Mouse (Mus musculus) heart, adult 2 months (tissue): ENCODE results near the gene Man1c1. TPM values are rescaled to one million over a fixed set of nuclear protein-coding genes. Genes with fewer than 3 reads are reported as not detected.
A peak's percentile ranks its signal among the peaks of the same experiment; 100 is the strongest.

Experiments used
- DNase-seq, 2 experiments: peaks; one replicate each; pipeline ENCODE4 v3.0.0; 2021
- H3K27ac ChIP-seq: fragments of 200-600 bp; 2 replicates; pipeline ENCODE4 v1.8.1; 2022
- H3K27me3 ChIP-seq: fragments of 200-500 bp; 2 replicates; pipeline ENCODE4 v1.6.1; 2012; ENCODE audit warnings: mild to moderate bottlenecking, low read length, inconsistent platforms, mixed read lengths; ENCODE audit not compliant: control insufficient read depth, insufficient read depth
- H3K36me3 ChIP-seq: fragments of 200-500 bp; 2 replicates; pipeline ENCODE4 v1.6.1; 2012; ENCODE audit warnings: low read length, inconsistent platforms; ENCODE audit not compliant: control insufficient read depth, insufficient read depth
- H3K4me1 ChIP-seq: fragments of 200-500 bp; 2 replicates; pipeline ENCODE4 v1.6.1; 2011; ENCODE audit warnings: low read length; ENCODE audit not compliant: control insufficient read depth, insufficient read depth
- H3K4me3 ChIP-seq: fragments of 200-600 bp; 2 replicates; pipeline ENCODE4 v1.8.1; 2022
- H3K79me2 ChIP-seq: fragments of 200-500 bp; replicated peaks from 2 replicates; pipeline ENCODE4 v1.6.1; 2012; ENCODE audit warnings: mild to moderate bottlenecking, inconsistent platforms, low read length, moderate library complexity, mixed read lengths; ENCODE audit not compliant: control insufficient read depth, insufficient read depth
- H3K9ac ChIP-seq: fragments of 200-500 bp; 2 replicates; pipeline ENCODE4 v1.6.1; 2012; ENCODE audit warnings: low read depth, mild to moderate bottlenecking, control low read depth, inconsistent platforms, low read length, mixed read lengths
- CTCF ChIP-seq: fragments of 200-600 bp; IDR thresholded peaks from 2 replicates; pipeline ENCODE4 v1.8.1; 2022; ENCODE audit warnings: antibody characterized with exemption, mild to moderate bottlenecking, moderate library complexity
- EP300 ChIP-seq: fragments of 200-500 bp; IDR thresholded peaks from 2 replicates; pipeline ENCODE4 v1.6.1; 2011; ENCODE audit warnings: low read depth, low read length, control low read depth; ENCODE audit not compliant: insufficient read depth
- POLR2A ChIP-seq: fragments of 200-500 bp; IDR thresholded peaks from 2 replicates; pipeline ENCODE4 v1.6.1; 2011; ENCODE audit warnings: mild to moderate bottlenecking, low read depth, low read length, control low read depth; ENCODE audit not compliant: insufficient read depth
- WGBS: fragments of 180-500 bp; shearing (Covaris S2); methylation state at CpG from one replicate; pipeline ENCODE4 v1.1.7; 2018; 5-methylcytosine and 5-hydroxymethylcytosine counted together
- intact Hi-C: fragments of 180-260 bp; cut with DNase I; formaldehyde crosslinking; loops from one replicate; pipeline ENCODE4 v1.15.1; 2025
- polyA plus RNA-seq: library from polyadenylated mRNA; depleted of rRNA; stranded (reverse); fragments of >200 nt; gene quantifications from 2 replicates; pipeline ENCODE4 v1.2.3, GENCODE M21; 2012
- total RNA-seq, 2 experiments: library from RNA; stranded (reverse); gene quantifications; 2 replicates each; pipeline ENCODE4 v1.2.3; 2021

The Man1c1 gene
- total and polyA plus RNA-seq, 3 experiments, result 14.1 to 28.4 (median 24.8) TPM

GRCm38 (mm10) chr4:134626350-134626749 is 77.7 kb downstream of the Man1c1 start:
- Histone ChIP-seq H3K4me3 (no peak overlapping the region), H3K27ac (peak overlapping the region; percentile 80), H3K4me1 (peaks cover 22% of the 10 kb centered on the region), H3K27me3 (no peaks in the 10 kb centered on the region), H3K36me3 (no peaks in the 10 kb centered on the region), H3K9ac (no peak overlapping the region), H3K79me2 (no peaks in the 10 kb centered on the region)
- 68% methylated on average over 4 of the region's 4 CpGs for WGBS
- intact Hi-C loops, result loop anchor here (2.0 kb wide), 1 partner anchor 36 kb away; no protein-coding TSS in a partner anchor
- DNase-seq, result no peak
- TF ChIP-seq EP300, result no peak
- TF ChIP-seq CTCF, result no peak
- no peak for TF ChIP-seq POLR2A

DNA sequence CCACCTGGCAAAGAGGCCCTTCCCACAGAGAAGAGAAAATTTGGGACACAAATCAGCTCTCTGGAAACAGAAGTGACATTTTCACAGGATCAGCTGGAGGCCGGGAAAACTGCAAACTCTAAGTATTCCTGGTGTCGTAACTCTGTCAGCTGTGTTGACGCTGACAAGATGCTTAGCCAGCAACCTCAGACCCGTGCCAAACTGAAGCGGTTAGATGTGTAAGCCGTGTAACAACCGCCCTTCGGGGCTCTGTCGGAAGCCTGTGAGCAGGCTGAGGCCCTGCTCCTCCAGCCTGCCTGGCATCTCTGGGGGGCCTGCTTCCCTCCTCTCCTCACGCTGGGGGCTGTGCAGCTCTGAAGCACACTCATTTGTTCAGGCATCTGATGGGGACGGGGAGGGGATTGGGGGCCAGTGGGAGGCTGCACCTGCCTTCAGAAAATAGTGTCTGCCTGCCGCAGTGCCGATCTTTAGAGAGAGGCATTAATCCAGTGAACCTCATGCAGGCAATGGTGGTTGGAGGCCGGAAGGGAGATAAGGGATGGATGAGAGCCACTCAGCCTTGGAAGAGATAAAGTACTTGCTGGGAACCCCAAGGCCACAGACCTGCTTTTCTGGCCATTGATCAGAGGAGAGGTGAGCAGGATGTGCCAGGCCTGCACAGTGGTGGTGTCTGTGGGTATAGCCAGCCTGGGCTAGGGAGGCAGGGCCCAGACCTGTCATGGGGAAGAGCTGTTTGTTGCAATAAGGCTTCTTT is 79.8 kb downstream of the Man1c1 start:
- H3K27me3 ChIP-seq, result no peaks in the 10 kb centered on the region
- WGBS, result 29% methylated on average over 14 of the region's 14 CpGs
- DNase-seq, result peak; percentile 73 to 83
- no peak overlapping the region for H3K4me3 ChIP-seq
- H3K4me1 ChIP-seq, result peaks cover 22% of the 10 kb centered on the region
- H3K9ac ChIP-seq, result no peak overlapping the region
- TF ChIP-seq CTCF, result no peak
- peak; percentile 56; the same call in 1 of the 2 replicates for TF ChIP-seq EP300
- H3K36me3 ChIP-seq, result no peaks in the 10 kb centered on the region
- intact Hi-C loops, result no loop called here
- H3K27ac ChIP-seq, result peak overlapping the region; percentile 41
- H3K79me2 ChIP-seq, result no peaks in the 10 kb centered on the region

DNA sequence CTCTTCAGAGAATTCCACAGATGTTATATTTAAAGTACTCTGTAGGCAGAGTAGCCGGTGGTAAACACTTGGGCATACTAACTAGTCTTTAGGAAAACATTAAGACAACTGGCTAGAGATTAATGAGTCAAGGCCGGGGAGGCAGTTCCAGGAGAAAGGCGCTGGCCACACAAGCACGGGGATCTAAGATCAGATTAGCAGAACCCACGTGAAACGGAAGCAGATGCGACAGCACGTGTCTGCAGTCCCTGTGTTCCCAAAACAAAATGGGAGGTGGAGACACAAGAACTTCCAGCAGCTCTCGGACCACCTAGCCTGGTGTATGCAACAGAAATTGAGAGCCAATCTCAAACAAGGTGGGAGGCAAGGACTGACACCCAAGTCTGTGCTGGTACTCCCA is 82.4 kb downstream of the Man1c1 start:
- H3K27ac ChIP-seq, result no peak overlapping the region
- H3K27me3 ChIP-seq, result no peaks in the 10 kb centered on the region
- 81% methylated on average over 9 of the region's 9 CpGs for WGBS
- H3K4me1 ChIP-seq, result peaks cover 6% of the 10 kb centered on the region
- H3K4me3 ChIP-seq, result no peak overlapping the region
- intact Hi-C loops, result no loop called here
- H3K36me3 ChIP-seq, result no peaks in the 10 kb centered on the region
- TF ChIP-seq EP300 (no peak), POLR2A (no peak), CTCF (no peak)
- no peak overlapping the region for H3K9ac ChIP-seq
- no peak for DNase-seq
- H3K79me2 ChIP-seq, result no peaks in the 10 kb centered on the region

- Histone ChIP-seq H3K36me3 (no peaks in the 10 kb centered on the region), H3K27me3 (no peaks in the 10 kb centered on the region), H3K27ac (no peak overlapping the region), H3K9ac (no peak overlapping the region), H3K4me1 (peaks cover 4% of the 10 kb centered on the region), H3K4me3 (no peak overlapping the region), H3K79me2 (no peaks in the 10 kb centered on the region)
- TF ChIP-seq CTCF, result no peak
- no peak for TF ChIP-seq EP300
- no peak for TF ChIP-seq POLR2A
- DNase-seq, result no peak
- WGBS, result 90% methylated on average over 8 of the region's 8 CpGs
- intact Hi-C loops, result no loop called here
These were observed 83.8 kb downstream of the Man1c1 start for GRCm38 (mm10) chr4:134620246-134620645.

DNA sequence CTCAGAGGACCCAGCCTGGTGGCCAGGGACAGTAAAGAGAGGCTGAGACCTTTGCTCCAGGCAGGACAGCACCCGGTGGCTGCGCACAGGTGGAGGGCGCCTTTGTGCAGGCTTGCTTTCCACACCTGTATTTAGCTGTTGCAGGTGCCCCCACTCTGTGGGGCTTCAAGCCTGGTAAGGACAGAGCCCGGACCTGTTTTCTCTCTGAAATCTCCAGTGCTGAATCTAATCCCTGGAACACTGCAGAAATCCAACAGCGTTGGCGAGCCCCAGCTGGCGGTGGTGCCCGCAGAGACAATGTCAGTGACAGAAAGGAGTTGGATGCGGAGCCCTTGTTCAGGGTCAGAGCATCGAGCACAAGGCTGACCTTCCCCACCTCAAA is 84.6 kb downstream of the Man1c1 start:
- Histone ChIP-seq H3K27ac (no peak overlapping the region), H3K9ac (no peak overlapping the region), H3K27me3 (no peaks in the 10 kb centered on the region), H3K4me1 (peaks cover 2% of the 10 kb centered on the region), H3K4me3 (no peak overlapping the region), H3K79me2 (no peaks in the 10 kb centered on the region), H3K36me3 (no peaks in the 10 kb centered on the region)
- no peak for DNase-seq
- TF ChIP-seq EP300, result no peak
- TF ChIP-seq POLR2A, result no peak
- no peak for TF ChIP-seq CTCF
- WGBS, result 91% methylated on average over 10 of the region's 10 CpGs
- intact Hi-C loops, result no loop called here

DNA sequence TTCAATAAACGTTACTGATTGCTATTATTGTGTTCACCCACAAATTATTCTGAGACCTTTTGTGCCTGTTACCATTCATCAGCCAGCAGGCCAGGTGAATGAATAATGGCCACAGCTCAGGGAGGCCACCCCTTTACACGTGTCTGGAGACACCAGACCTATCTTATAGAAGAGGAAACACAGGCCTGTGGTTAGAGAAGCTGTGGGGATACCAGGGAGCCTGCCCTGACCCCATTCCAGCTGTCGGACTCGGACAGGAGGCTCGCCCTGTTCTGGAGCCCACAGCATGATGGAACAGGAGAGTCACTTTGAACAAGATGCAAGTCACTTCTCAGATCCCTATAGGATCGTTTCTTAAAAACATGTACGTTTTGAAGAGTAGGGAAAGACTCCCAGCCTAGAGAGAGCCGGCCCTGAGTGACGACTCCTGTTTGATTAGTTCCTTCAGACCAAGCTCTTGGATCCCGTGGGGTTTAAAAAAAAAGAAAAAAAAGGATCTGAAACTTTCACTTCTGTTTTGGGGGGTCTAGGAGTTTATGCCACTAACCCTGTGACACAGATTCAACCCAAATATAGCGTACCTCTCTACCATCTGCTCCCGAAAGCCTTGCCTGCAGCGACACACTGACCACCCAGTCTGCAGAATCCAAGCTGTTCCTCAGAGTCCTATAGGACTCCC is 85.1 kb downstream of the Man1c1 start:
- Histone ChIP-seq H3K9ac (no peak overlapping the region), H3K27ac (no peak overlapping the region), H3K4me3 (no peak overlapping the region), H3K4me1 (peaks cover 1% of the 10 kb centered on the region; the same call in 1 of the 2 replicates), H3K27me3 (no peaks in the 10 kb centered on the region), H3K79me2 (no peaks in the 10 kb centered on the region), H3K36me3 (no peaks in the 10 kb centered on the region)
- intact Hi-C loops, result no loop called here
- peak in 1 of 2 experiments; percentile 48 for DNase-seq
- TF ChIP-seq EP300 (no peak), POLR2A (no peak), CTCF (no peak)
- 83% methylated on average over 13 of the region's 13 CpGs for WGBS
